Mouse (Mus musculus) olfactory bulb, adult 2 months (tissue): ENCODE measurements around the gene Tctn1.

Experiments
- CTCF ChIP-seq: fragments of 200-500 bp; IDR thresholded peaks from 2 replicates; pipeline ENCODE4 v1.5.1; 2012; ENCODE audit warnings: low read depth, mild to moderate bottlenecking, low read length, moderate library complexity; ENCODE audit not compliant: insufficient read depth
- POLR2A ChIP-seq: fragments of 200-500 bp; IDR thresholded peaks from 2 replicates; pipeline ENCODE4 v1.6.1; 2012; ENCODE audit warnings: mild to moderate bottlenecking, low read depth, low read length, moderate library complexity; ENCODE audit not compliant: insufficient read depth

- TF ChIP-seq POLR2A (no peak), CTCF (no peak)
Observed at GRCm38 (mm10) chr5:122278946-122279345, 14.7 kb upstream of the Tctn1 start.
